In genomic region chr9:15609280-15609930, GRCm38 (mm10) we compare ENCODE assay signal across 19 mouse cellular contexts. TPM values are rescaled to one million over a fixed set of nuclear protein-coding genes. Genes with fewer than 3 reads are reported as not detected.
DNase-seq lines count a peak whose midpoint lies in the region; ATAC-seq and TF ChIP-seq lines count a peak whose summit lies in the region.
"Had no signal": no experiment of that assay in that cellular context is flagged by ENCODE, and none has a peak within 500 bp of the region (broad histone marks: within the 10 kb centered on the region; RNA-seq: fewer than 3 reads in every experiment).

No protein-coding gene starts in this region.

- DNase-seq in heart, adult 2 months = no peak
- DNase-seq in heart, postnatal 25 days (ENCODE audit: low spot score) = no peak
- DNase-seq in lung, postnatal 36 days = peak; percentile 8
- no peak for DNase-seq in lung, postnatal 4 days
- DNase-seq in ES-CJ7 (ENCODE audit: low read depth, low spot score) = peak; percentile 51
- DNase-seq in naive thymus-derived CD4-positive, alpha-beta T cell, adult 2 months (ENCODE audit: low read depth) = peak; percentile 73
- DNase-seq in layer of hippocampus, postnatal 14 days (ENCODE audit: low spot score in 2 of 2) = no peak
- DNase-seq: cerebellum, adult 9-10 months; gastrocnemius, postnatal 14 days; layer of hippocampus, adult 9-11 months; lung, adult 2 months; thymus, postnatal 25 days had no signal

- H3K27me3 ChIP-seq in heart, adult 2 months (ENCODE audit: control insufficient read depth, insufficient read depth, low read length) = no peaks in the 10 kb centered on the region
- H3K27me3 ChIP-seq: embryonic facial prominence, embryonic 12.5 days; forebrain, embryonic 12.5 days; heart, embryonic 12.5 days; hindbrain, embryonic 13.5 days; midbrain, embryonic 13.5 days had no signal

- no peak overlapping the region for H3K4me3 ChIP-seq in heart, adult 2 months
- H3K4me3 ChIP-seq: embryonic facial prominence, embryonic 12.5 days; forebrain, embryonic 12.5 days; heart, embryonic 12.5 days; hindbrain, embryonic 13.5 days; limb, embryonic 10.5 days; midbrain, embryonic 13.5 days had no signal

- H3K4me1 ChIP-seq in heart, adult 2 months (ENCODE audit: control insufficient read depth, insufficient read depth, low read length) = no peaks in the 10 kb centered on the region
- H3K4me1 ChIP-seq: embryonic facial prominence, embryonic 12.5 days; forebrain, embryonic 12.5 days; heart, embryonic 12.5 days; hindbrain, embryonic 13.5 days; limb, embryonic 10.5 days; midbrain, embryonic 13.5 days had no signal

- no peak for TF ChIP-seq POLR2A in heart, adult 2 months (IDR thresholded peaks at IDR 0.05; ENCODE audit: insufficient read depth, low read depth, low read length)

- no peaks in the 10 kb centered on the region for H3K79me2 ChIP-seq in heart, adult 2 months (replicated peaks; ENCODE audit: control insufficient read depth, insufficient read depth, low read length)

- H3K36me3 ChIP-seq in heart, adult 2 months (ENCODE audit: control insufficient read depth, insufficient read depth, low read length) = no peaks in the 10 kb centered on the region
- H3K36me3 ChIP-seq: embryonic facial prominence, embryonic 12.5 days; forebrain, embryonic 12.5 days; heart, embryonic 12.5 days; hindbrain, embryonic 13.5 days; limb, embryonic 10.5 days; midbrain, embryonic 13.5 days had no signal

- TF ChIP-seq CTCF in heart, adult 2 months (IDR thresholded peaks at IDR 0.05) = peak; percentile 54

- no peak overlapping the region for H3K27ac ChIP-seq in heart, adult 2 months
- H3K27ac ChIP-seq: embryonic facial prominence, embryonic 12.5 days; forebrain, embryonic 12.5 days; hindbrain, embryonic 13.5 days; limb, embryonic 10.5 days; midbrain, embryonic 13.5 days had no signal

- H3K9ac ChIP-seq in heart, adult 2 months (ENCODE audit: low read depth, low read length) = no peak overlapping the region
- H3K9ac ChIP-seq: embryonic facial prominence, embryonic 12.5 days; forebrain, embryonic 12.5 days; heart, embryonic 12.5 days; hindbrain, embryonic 13.5 days; midbrain, embryonic 13.5 days had no signal

- no peak for TF ChIP-seq EP300 in heart, adult 2 months (IDR thresholded peaks at IDR 0.05; ENCODE audit: insufficient read depth, low read depth, low read length)

- intact Hi-C loops in heart, adult 2 months (cut with DNase I) = no loop called here
- intact Hi-C loops in heart, postnatal 25 days (cut with DNase I) = loop anchor here (5.0 kb wide), 1 partner anchor 117 kb away; the partner anchor contains the start of gene Smco4

- no peak for ATAC-seq in megakaryocyte progenitor cell, adult 5-6 weeks (replicated peaks; ENCODE audit: poor library complexity)
- ATAC-seq: midbrain, embryonic 13.5 days had no signal

- WGBS in heart, adult 2 months = 87% methylated on average over 5 of the region's 5 CpGs

RNA-seq across cellular contexts. Expression of gene Deup1, which starts 18.3 kb away (rescaled TPM):
- not detected for total RNA-seq in heart, adult 2 months (2021)
- polyA plus RNA-seq in heart, adult 2 months (2012; rRNA removed) = 0.16 and 0.18 TPM in 2 replicates
- under 1 TPM in 1 of 2 experiments, not detected in 1; 0.25 TPM for total RNA-seq in heart, postnatal 25 days (2021)
- not detected in 2 replicates for total RNA-seq in megakaryocyte progenitor cell, adult 5-6 weeks (2015)
- total RNA-seq in megakaryocyte progenitor cell, adult 5-6 weeks (2017) = not detected in 2 replicates
- 1 to 10 TPM in 1 of 2 experiments, under 1 TPM in 1; 0.62 to 1.1 TPM for total RNA-seq in layer of hippocampus, postnatal 14 days (2021)

Comparison
In these comparisons a context has a peak if more than half of its experiments do, and no peak if none do; other contexts are left out.
1. DNase-seq: peak in lung, postnatal 36 days (single experiment), ES-CJ7 (single experiment) and naive thymus-derived CD4-positive, alpha-beta T cell, adult 2 months (single experiment); none in heart, adult 2 months (0 of 2), heart, postnatal 25 days (single experiment), lung, postnatal 4 days (0 of 2) and layer of hippocampus, postnatal 14 days (0 of 2).